Mouse (Mus musculus) midbrain, embryonic 16.5 days (tissue): ENCODE measurements at regions not wholly inside any gene's neighbourhood (a gene's known extent, or its start where the extent isn't known, plus 50 kb on each side); places are given as distances from the start of the nearest gene placed in this dataset.
A peak's percentile ranks its signal among the peaks of the same experiment; 100 is the strongest.

Experiments
- ATAC-seq: fragments of 200-750 bp; cut with Nextera tagmentation; 2 replicates; pipeline ENCODE4 v1.8.0; 2017; ENCODE audit warnings: moderate TSS enrichment
- H3K27ac ChIP-seq: fragments of 300-500 bp; sonication (generic); 2 replicates; pipeline ENCODE4 v1.5.1; 2014; ENCODE audit warnings: mild to moderate bottlenecking, low read length, mixed read lengths
- H3K27me3 ChIP-seq: fragments of 300-500 bp; sonication (generic); 2 replicates; pipeline ENCODE4 v1.6.1; 2014; ENCODE audit warnings: low read depth, low read length, mixed read lengths; ENCODE audit not compliant: control insufficient read depth, insufficient read depth
- H3K36me3 ChIP-seq: fragments of 300-500 bp; sonication (generic); 2 replicates; pipeline ENCODE4 v1.6.1; 2014; ENCODE audit warnings: mild to moderate bottlenecking, low read length, moderate library complexity, mixed read lengths; ENCODE audit not compliant: control insufficient read depth, insufficient read depth
- H3K4me1 ChIP-seq: fragments of 300-500 bp; sonication (generic); 2 replicates; pipeline ENCODE4 v1.6.1; 2014; ENCODE audit warnings: mild to moderate bottlenecking, low read length, mixed read lengths; ENCODE audit not compliant: control insufficient read depth, insufficient read depth
- H3K4me2 ChIP-seq: fragments of 300-500 bp; sonication (generic); 2 replicates; pipeline ENCODE4 v1.6.1; 2014; ENCODE audit warnings: mild to moderate bottlenecking, low read length, mixed read lengths
- H3K4me3 ChIP-seq: fragments of 300-500 bp; sonication (generic); 2 replicates; pipeline ENCODE4 v1.5.1; 2014; ENCODE audit warnings: low read depth, mild to moderate bottlenecking, low read length, moderate library complexity, mixed read lengths
- H3K9ac ChIP-seq: fragments of 300-500 bp; sonication (generic); 2 replicates; pipeline ENCODE4 v1.6.1; 2014; ENCODE audit warnings: low read depth, low read length, mixed read lengths
- H3K9me3 ChIP-seq: fragments of 300-500 bp; sonication (generic); replicated peaks from 2 replicates; pipeline ENCODE4 v1.6.1; 2014; ENCODE audit warnings: mild to moderate bottlenecking, low read length, mixed read lengths; ENCODE audit not compliant: control insufficient read depth, poor library complexity, severe bottlenecking
- WGBS: fragments of 180-500 bp; shearing (Covaris S2); extraction: QIAGEN DNeasy Blood & Tissue Kit; methylation state at CpG from one replicate; pipeline ENCODE4 v1.1.7; 2014; 5-methylcytosine and 5-hydroxymethylcytosine counted together

DNA sequence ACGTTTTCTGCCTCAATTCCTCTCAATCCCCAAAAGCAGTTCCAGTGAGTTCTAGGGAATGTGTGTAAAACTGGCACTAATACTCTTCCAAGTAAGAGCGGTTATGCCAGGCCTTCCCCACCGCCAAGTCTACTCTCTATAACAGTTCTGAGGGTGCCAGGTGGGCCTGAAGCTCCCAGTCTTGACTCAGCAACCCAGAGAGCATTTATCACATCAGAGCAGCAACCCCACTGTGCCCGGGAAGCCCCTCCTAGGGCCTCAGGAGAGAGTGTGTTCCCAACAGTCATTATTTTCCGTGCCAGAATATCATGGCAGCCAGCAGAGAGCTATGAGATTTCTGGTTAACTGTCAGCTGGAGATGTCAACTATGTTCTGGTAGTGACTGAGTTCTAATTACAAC, 169.1 kb downstream of the Galc start:
- WGBS, result 71% methylated on average over 5 of the region's 5 CpGs
- Histone ChIP-seq H3K4me3 (no peak overlapping the region), H3K27ac (no peak overlapping the region), H3K4me2 (no peak overlapping the region), H3K9me3 (0 out of 2 replicates have a peak, but pooled peaks cover 2% of the 10 kb centered on the region), H3K4me1 (0 out of 2 replicates have a peak, but pooled peaks cover 2% of the 10 kb centered on the region), H3K9ac (no peak overlapping the region), H3K36me3 (no peaks in the 10 kb centered on the region), H3K27me3 (no peaks in the 10 kb centered on the region)
- ATAC-seq, result no peak

DNA sequence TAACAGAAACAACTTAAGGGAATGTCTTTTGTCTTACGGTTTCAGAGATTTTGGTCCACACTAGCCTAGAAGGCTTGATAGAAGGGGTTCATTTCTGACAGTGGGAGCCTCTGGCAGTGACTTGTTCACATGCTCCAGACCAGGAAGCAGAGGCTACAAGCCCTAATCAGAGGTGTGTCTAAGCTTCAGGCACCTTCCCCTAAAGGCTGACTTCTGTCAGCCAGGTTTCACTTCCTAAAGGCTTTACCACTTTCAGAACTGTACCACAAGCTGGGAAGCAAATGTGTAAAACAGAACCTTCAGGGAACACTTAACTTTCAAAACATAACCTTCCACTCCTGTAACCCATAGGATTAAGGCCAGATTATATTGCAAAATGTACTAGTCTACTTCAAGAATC, 180.9 kb downstream of the Galc start:
- Histone ChIP-seq H3K4me1 (no peaks in the 10 kb centered on the region), H3K27me3 (no peaks in the 10 kb centered on the region), H3K4me3 (no peak overlapping the region), H3K9ac (no peak overlapping the region), H3K36me3 (no peaks in the 10 kb centered on the region), H3K4me2 (no peak overlapping the region), H3K27ac (no peak overlapping the region), H3K9me3 (no peaks in the 10 kb centered on the region)
- no peak for ATAC-seq
- WGBS, result 100% methylated on average over 1 of the region's 1 CpGs

DNA sequence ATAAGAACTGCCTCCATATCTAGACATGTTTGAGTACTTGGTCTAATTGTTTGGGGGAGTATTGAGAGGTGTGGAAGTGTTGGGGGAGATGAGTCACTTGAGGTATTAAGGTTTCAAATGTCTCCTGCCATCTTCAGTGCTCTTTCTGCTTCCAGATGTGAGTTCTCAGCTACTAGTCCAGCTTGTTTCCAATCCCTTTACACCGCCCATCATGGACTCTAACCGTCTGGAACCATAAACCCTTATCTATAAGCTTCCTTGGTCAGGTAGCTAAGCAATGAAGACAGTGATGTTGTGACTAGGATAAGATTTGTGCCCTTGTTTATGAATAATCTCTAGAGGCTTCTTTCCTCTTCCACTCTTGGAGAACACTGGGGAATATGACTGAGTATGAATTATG, 183.7 kb downstream of the Galc start:
- no peak overlapping the region for H3K27ac ChIP-seq
- H3K27me3 ChIP-seq, result no peaks in the 10 kb centered on the region
- no peaks in the 10 kb centered on the region for H3K9me3 ChIP-seq
- no peak overlapping the region for H3K4me2 ChIP-seq
- no peak for ATAC-seq
- no peaks in the 10 kb centered on the region for H3K4me1 ChIP-seq
- H3K36me3 ChIP-seq, result no peaks in the 10 kb centered on the region
- WGBS, result 90% methylated on average over 2 of the region's 2 CpGs
- no peak overlapping the region for H3K4me3 ChIP-seq
- no peak overlapping the region for H3K9ac ChIP-seq

DNA sequence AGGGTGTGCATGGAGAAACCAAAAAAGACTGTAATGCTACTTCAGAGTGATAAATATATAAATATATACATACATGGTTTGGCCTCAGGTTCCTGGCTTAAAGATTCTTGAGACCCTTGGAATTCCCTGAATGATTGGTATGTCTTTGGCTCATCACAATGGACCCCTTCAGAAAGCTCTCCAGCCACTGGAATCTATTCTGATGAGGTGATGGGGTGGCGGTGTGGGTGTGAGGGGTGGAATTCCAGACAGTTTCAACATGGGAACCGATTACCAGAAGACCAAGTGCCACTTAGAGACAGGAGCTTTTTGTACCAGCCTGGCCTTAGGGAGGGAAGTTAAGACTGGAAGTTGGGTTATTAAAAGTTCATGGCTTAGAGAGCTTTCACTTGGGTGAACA, 190.1 kb downstream of the Galc start:
- H3K27ac ChIP-seq, result no peak overlapping the region
- H3K4me2 ChIP-seq, result no peak overlapping the region
- H3K4me3 ChIP-seq, result no peak overlapping the region
- H3K9ac ChIP-seq, result no peak overlapping the region
- H3K9me3 ChIP-seq, result no peaks in the 10 kb centered on the region
- 79% methylated on average over 2 of the region's 2 CpGs for WGBS
- ATAC-seq, result no peak
- no peaks in the 10 kb centered on the region for H3K36me3 ChIP-seq
- H3K27me3 ChIP-seq, result no peaks in the 10 kb centered on the region
- H3K4me1 ChIP-seq, result no peaks in the 10 kb centered on the region

DNA sequence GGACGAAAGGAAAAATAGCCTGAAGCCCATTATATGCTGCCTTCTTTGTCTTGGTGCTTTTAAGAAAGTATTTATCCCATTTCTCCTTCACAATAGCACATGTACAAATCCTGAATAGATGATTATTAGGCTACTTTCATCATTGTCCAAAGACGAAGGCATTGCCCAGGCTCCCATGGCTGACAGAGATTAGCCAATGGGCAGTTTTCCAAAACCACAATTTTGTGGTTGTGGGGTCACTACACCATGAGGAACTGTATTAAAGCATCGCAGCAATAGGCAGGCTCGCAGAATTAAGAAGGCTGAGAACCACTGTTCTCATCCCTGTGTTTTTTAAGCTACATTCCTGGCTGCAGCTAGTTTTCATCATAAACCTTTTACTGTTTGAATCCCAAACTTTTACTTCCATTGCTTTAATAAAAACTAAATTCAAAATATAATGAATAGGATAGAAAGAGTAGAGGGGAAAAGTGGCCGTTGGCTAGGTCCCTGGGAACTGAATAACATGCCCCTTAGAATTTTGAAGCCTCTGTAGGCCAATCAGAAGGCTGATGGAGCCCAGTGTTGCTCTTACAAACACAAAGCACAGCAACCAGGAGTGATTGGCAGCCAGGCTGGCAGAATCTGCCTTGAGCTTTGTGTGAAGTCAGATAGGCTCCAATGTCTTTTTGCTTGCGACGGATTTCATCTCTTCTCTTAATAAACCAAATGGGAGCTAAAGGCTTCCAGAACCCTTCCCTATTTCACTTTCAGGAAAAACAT, 199.7 kb downstream of the Galc start:
- 52% methylated on average over 7 of the region's 7 CpGs for WGBS
- Histone ChIP-seq H3K27ac (no peak overlapping the region), H3K27me3 (no peaks in the 10 kb centered on the region), H3K36me3 (no peaks in the 10 kb centered on the region), H3K4me1 (no peaks in the 10 kb centered on the region), H3K9me3 (no peaks in the 10 kb centered on the region), H3K9ac (no peak overlapping the region), H3K4me2 (no peak overlapping the region), H3K4me3 (no peak overlapping the region)
- ATAC-seq, result 0 out of 2 replicates have a peak, but pooled peaks have one; percentile 60

DNA sequence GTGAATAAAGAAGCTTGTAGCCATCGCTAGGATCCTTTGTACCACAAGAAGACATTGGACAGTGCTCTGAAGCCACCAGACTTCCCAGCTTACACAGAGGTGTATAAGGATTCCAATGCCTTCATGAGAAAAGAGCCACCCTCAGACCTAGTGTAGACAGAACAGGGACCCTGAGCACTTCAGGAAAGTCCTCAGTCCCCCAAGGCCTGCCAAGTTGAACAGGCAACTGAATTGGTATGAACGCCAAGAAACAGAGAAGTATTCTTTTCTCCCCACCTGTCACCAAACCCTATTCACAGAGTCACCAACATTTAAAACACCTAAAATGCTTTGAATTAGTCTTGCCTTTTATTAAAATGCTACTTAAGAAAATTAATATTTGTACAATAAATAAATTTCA, 200.3 kb downstream of the Galc start:
- Histone ChIP-seq H3K4me1 (no peaks in the 10 kb centered on the region), H3K27me3 (no peaks in the 10 kb centered on the region), H3K27ac (no peak overlapping the region), H3K9me3 (no peaks in the 10 kb centered on the region), H3K4me2 (no peak overlapping the region), H3K36me3 (no peaks in the 10 kb centered on the region), H3K4me3 (no peak overlapping the region), H3K9ac (no peak overlapping the region)
- ATAC-seq, result no peak
- 80% methylated on average over 2 of the region's 2 CpGs for WGBS

DNA sequence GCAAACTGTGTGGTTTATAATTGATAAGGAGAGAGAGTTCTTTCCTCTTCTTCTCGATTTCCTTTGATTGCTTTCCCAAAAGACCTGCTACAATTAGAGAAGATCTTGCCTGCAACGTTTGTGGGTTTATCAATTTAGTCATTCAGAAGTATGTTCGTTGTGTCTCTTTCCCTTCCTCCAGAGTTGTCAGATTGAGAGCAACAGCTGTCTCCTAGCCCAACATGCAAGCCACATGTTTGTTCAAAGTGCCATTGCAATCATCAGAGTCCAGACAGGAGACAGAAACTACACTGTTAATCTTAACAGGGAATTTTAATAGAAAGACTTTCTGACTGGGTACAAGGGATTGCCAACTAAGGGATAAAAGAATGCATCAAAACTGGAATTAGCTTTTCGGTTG, 208.3 kb downstream of the Galc start:
- no peak overlapping the region for H3K9ac ChIP-seq
- ATAC-seq, result no peak
- peaks cover 5% of the 10 kb centered on the region for H3K4me1 ChIP-seq
- no peaks in the 10 kb centered on the region for H3K9me3 ChIP-seq
- no peak overlapping the region for H3K27ac ChIP-seq
- no peaks in the 10 kb centered on the region for H3K36me3 ChIP-seq
- H3K4me2 ChIP-seq, result no peak overlapping the region
- WGBS, result 66% methylated on average over 4 of the region's 4 CpGs
- no peak overlapping the region for H3K4me3 ChIP-seq
- H3K27me3 ChIP-seq, result no peaks in the 10 kb centered on the region

DNA sequence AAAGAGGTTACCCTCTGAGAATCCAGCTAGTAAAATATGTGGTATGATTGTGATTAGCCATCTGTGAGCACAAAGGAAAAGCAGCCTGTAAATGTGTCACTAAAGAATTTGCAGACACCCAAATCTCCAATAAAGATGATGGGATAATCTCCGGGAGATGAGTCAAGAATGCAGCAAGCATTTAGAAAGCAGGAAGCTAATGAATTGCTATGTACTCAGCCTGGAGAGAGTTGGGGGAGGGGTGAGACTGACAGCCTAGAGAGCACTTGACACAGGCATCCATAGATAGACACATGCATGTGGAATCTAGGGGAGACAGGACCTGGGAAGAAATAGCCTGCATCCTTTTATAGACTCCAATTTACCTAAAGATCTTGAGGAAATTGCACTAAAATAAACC, 208.8 kb downstream of the Galc start:
- no peak overlapping the region for H3K4me3 ChIP-seq
- ATAC-seq, result no peak
- no peaks in the 10 kb centered on the region for H3K27me3 ChIP-seq
- H3K9me3 ChIP-seq, result no peaks in the 10 kb centered on the region
- no peaks in the 10 kb centered on the region for H3K36me3 ChIP-seq
- H3K4me2 ChIP-seq, result no peak overlapping the region
- H3K4me1 ChIP-seq, result peaks cover 5% of the 10 kb centered on the region
- H3K27ac ChIP-seq, result no peak overlapping the region
- no peak overlapping the region for H3K9ac ChIP-seq
- WGBS, result 19% methylated on average over 1 of the region's 1 CpGs

DNA sequence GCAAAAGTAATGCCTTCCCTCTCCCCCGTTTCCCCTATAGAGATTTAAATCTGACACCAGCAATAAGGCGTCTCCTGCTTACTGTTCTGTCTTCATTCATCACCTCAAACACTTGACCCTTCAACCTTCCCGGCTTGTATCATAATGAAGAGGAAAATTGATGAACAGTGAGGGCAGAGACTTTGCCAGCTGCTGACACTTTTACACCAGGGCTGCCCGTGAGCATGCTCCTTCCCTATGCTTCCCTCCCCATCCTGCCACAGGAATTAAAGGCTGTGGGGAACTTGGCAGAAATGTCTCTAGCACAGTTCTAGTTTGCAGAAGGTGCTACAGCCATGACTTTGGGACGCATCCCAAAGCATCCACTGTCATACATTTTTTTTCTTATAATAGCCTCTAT, 209.2 kb downstream of the Galc start:
- Histone ChIP-seq H3K4me2 (no peak overlapping the region), H3K4me1 (peaks cover 5% of the 10 kb centered on the region), H3K36me3 (no peaks in the 10 kb centered on the region), H3K27me3 (no peaks in the 10 kb centered on the region), H3K9ac (no peak overlapping the region), H3K4me3 (no peak overlapping the region), H3K9me3 (no peaks in the 10 kb centered on the region), H3K27ac (no peak overlapping the region)
- no peak for ATAC-seq
- WGBS, result 19% methylated on average over 5 of the region's 5 CpGs
